Mouse (Mus musculus) urinary bladder, adult 2 months (tissue): ENCODE measurements around the gene Cttn. TPM values are rescaled to one million over a fixed set of nuclear protein-coding genes. Genes with fewer than 3 reads are reported as not detected.

Source experiments
- DNase-seq: peaks from one replicate; pipeline ENCODE4 v3.0.0; 2022; ENCODE audit warnings: low spot score
- polyA plus RNA-seq: library from polyadenylated mRNA; depleted of rRNA; stranded (reverse); fragments of >200 nt; gene quantifications from 2 replicates; pipeline ENCODE4 v1.2.3, GENCODE M21; 2012

Cttn gene
- polyA plus RNA-seq, 1 experiment, result 245 TPM

DNA sequence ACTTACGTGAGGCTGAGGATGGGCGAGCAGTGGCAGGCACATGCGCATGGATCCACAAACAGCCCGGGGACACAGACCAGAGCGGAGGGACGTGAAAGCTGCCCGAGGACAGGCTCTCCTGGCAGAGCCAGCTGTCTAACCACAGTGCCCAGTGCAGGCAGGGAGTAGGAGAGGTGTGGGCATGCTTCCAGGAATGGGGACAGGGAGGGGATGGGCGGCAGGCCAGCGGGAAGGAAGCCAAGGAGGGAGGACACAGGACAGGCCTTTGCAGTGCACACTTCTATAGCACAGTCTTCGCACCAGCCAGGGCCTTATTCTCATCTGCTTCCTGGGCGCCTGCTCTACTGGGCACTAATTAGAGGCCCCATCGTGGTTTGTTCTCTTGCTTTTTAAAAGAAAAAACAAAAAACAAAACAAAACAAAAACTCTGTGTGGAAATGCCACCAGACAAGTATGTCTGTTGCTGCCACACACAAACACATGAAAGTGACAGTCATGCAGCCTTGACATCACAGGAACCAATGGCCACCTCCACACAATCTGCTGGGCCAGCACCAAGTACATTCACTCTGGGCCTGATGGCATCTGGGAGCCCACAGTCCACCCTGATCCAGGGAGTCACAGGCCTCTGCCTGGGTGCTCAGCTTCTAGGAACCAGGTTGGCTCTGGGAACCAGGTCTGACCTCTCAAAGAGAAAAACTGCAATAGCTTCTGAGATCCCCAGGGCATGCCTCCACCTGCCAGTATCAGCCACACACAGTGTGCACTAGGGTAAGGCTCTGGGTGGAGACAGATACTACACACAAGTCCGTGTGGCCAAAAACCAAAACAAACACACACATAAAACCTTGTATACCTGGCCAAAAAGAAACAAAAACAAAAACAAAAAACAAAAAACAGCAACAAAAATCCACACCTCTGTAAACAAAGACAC lies 20.9 kb downstream of the Cttn start:
- peak; percentile 64 for DNase-seq

DNA sequence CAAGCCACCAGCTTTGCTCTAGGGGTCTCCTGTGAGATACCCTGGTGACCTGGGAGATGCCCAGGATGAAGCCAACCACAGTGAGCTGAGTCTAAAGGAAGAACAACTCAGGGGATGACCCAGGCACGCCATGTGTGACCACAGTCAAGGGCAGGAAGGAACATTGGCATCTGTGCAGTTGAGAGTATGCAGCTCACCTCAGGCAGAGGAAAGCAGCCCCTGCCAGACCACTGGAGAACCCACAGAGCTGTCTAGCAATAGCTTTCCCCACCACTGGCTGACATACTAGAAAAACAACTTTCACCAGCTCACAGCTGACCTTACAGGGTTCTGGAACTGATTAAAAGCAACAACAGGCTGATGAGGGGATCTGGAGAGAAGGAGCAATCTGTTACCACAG lies 22.6 kb downstream of the Cttn start:
- no peak for DNase-seq

DNA sequence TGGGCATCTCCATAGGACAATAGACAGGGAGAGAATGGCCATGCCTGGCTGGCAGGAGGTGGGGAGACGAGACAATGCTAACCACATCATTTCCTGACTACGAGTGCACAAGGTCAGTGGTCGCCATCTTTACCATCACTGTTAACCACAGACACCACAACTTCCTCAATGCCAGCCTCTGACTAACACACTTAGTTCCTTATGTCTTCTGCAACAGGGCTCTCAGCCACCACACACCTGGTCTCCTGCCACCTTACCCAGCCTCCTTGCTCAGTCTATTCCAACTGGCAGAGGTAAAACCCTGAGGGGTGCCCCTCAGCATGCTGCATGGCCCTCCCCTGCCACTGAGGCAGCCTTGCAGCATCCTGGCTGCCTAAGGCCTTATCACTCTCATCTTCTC lies 23.7 kb downstream of the Cttn start:
- no peak for DNase-seq

DNA sequence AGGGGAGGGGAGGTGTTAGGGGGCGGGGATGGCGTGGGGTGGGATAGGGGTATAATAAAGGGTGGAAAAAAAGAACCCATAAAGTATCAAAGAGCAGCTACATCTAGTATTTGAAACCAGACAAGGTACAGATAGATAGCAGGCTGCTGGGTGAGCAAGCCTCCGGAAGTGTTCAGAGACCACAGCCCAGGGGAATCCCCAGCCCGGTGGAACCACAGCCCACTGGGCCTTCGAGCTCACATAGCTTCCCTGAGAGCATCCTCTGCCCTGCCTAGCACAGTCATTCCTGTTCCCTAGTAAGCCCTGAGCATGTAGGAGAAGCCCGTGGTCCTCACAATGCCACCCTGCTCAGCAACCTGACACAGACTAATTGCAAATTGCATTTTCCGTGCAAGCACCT lies 26.0 kb downstream of the Cttn start:
- DNase-seq, result no peak

DNA sequence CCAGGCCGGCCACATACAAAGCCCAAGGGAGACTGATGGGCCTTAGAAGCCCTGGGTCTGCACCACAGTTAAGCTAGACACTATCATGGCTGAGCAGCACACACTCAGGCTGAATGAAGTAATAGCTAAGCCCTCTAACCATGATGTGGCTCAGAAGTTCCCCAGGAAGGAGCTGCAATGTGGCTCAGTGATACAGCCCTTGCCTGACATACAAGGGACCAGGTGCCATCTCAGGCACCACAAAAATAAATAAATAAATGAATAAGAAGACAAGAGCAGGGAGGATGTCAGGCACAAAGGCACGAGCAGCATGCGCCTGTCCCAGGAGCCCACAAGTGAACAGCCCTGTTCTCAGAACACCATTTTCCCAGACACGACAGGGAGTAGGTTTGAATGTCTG lies 28.8 kb downstream of the Cttn start:
- DNase-seq, result no peak

DNA sequence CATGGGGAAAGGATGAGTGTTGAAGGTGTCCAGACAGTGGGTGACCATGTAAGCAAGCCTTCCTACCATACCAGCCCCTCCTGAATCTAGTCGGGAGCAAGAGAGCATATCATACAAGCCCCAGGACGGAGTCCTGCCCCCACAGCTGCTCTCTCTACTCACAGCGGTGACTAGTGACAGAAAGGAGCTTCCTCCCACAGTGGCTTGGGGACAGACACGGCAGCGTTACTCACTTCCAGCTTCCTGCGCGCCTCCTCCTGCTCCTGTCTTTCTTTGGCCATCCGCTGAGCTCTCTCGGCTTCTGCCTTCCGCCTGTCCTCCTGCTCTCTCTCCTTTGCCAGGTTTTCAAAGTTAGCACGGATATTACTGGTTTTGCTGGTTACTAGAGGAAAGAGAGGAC lies 29.3 kb downstream of the Cttn start:
- DNase-seq, result no peak

DNA sequence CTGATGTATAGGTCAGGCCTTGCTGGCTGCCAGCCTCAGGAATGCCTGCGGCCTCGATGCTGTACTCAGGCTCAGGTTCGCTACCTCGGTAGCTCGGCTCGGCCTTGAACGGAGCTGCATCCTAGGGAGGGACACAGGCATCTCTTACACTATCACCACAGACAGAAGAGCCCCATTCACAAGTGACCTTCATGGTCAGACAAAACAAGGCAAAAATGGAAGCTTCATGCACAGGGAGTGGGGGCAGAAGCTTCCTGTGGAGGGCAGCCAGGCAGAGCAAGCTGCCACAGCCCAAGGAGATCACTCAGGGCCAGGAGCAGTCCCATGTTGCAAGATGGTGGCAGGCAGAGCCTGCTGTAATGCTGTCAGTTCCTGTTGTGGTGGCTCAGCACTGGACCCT lies 32.0 kb downstream of the Cttn start:
- no peak for DNase-seq

DNA sequence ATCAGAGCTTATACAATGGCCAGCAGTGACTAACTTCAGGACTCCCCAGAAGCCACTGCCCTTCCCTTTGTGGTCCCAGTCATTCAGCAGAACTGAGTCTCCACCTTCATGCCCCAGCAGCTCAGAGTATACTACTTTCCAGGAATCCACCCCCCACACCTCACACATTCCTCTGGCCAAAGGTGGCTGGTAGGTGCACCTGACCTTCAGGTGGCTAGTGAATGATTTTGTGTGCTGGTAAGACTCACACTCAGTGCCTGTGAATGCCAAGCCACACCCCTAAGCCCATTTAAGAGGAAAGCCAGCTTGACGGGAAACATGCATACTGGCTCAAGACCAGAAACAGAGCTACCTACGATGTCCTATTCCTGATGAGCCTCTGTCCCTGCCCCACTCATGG lies 37.9 kb downstream of the Cttn start:
- DNase-seq, result no peak

DNA sequence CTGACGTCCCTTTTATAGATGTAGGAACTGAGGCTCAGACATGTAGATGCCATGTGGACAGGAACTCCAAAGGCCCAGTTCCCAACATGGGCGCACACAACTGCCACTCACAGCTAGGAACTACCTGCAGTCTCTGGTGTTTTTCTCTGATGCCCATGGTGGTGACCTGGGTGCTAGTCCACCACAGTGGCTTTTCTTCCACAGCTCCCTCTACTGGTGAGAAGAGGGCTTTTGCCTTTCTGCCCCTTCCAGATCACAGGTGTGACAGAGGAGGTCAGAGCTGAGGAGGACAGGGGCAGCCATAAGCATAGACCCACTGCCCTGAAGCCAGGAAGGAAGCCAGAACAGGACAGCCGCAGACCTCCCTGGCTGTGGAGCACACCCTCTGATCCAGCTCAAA lies 43.3 kb downstream of the Cttn start:
- DNase-seq, result no peak

DNA sequence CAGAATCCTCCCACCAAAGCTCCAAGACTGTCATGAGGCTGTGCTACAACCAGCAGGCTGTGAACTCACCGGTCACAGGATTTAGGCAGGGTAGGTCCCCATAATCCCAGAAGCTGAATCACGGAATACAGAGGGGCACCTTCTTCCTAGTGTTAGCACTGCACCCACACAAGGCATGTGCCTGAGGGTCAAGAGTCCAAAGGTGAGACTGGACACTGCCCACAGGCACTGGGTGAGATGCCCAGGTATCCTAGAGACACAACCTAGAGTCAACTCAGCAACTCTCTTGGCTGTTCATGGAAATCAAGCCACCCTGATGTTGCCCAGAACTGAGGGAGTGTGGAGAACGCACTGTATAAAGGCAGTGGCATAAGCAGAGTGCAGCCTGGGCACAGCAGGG lies 44.2 kb downstream of the Cttn start:
- no peak for DNase-seq

DNA sequence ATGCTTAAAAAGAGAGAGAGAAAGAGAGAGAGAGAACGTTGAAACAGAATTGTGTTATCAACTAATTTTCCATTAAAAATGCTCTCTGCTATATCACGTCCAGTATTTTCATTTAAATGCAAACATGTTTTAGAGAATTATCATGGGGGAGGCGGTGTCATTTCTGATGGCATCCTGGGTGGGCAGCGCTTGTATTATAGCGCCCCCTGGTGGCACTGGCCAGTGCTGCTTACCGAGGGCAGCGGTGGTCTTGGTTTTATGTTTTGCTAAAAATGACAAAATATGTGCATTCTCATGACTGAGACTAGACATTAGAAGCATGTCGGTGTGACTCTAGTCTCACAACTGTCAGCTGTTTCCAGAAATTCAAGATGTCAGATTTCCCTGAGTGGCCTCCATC lies 44.9 kb downstream of the Cttn start:
- DNase-seq, result no peak

DNA sequence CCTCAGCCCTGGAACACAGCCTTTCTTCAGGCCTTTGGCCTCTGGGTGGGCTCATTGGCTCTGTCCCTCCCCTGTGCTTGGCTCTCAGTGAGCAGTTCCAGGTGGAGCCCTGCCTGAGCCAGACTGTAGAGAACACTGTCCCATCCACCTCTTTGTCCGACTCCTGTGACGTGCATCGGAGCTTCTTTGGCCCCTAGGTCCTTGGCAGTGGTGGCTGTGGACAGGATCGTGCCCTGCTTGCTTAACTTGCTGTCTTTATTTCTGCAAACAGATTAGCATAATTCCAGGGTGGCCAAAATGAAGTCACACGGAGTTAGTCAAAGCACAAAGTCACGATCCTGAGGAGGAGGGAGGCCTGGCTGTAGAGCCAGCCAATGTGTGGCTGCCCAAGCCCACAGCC lies 49.3 kb downstream of the Cttn start:
- no peak for DNase-seq

DNA sequence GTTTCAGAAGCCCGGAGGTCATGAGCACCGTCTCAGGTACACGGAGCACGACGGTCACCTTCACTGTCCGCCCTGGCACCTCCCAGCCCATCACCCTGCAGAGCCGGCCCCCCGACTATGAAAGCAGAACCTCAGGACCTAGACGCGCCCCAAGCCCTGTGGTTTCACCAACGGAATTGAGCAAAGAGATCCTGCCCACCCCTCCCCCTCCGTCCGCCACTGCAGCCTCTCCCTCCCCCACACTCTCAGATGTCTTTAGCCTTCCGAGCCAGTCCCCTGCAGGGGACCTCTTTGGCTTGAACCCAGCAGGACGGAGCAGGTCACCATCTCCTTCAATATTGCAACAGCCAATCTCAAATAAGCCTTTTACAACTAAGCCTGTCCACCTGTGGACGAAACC lies 50.3 kb downstream of the Cttn start:
- no peak for DNase-seq

DNA sequence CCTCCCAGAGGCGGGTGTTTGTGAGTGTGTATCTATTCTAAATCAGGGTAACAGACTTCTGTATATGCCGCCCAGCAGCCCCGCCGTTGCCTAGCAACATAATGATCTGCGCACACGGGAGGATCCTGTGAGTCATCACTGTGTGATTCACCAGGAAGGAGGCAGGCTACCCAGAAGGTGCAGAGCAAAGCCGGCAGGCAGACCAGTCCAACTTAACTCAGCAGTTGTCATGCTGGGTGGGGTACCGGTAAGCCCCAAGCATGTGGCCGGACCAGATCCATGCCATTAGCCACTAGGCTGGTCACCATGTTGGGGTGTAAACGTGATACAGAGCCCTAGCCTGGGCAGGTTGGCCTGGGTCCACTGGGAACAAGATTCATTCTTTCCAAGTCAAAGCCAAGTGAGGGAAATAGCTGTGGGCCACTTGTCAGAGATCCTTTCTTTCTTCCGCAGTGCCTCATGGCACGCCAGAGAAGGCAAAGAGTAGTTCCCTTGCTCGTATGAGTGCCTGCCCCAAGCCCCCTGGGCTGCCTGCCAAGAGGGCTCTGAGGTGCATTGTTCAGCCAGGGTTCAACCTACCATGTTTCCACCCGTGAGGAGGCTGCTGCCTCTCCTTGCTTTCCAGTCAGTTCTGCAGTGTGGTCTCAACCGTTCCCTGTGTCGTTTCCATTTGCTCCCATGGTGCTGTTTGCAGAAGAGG lies 53.0 kb downstream of the Cttn start:
- peak; percentile 44 for DNase-seq

DNA sequence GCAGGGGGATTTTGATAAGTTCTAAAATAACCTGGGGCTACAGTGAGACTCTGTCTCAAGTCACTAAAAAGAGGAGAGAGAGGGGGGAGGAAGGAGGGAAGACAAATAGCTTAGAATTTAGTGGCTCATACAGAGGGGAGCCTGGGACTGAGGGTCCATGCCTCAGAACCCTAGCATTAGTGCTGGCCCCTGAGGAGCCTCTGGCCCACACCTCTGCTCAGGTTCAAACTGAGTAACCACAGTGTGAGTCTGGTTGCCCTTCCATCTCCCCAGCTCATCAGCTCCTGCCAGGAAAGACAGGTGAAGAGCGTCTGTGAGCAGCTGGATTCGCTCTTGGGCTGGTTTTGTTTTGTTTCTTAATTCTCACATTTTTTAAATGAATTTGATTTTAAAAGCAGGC lies 53.6 kb downstream of the Cttn start:
- no peak for DNase-seq

DNA sequence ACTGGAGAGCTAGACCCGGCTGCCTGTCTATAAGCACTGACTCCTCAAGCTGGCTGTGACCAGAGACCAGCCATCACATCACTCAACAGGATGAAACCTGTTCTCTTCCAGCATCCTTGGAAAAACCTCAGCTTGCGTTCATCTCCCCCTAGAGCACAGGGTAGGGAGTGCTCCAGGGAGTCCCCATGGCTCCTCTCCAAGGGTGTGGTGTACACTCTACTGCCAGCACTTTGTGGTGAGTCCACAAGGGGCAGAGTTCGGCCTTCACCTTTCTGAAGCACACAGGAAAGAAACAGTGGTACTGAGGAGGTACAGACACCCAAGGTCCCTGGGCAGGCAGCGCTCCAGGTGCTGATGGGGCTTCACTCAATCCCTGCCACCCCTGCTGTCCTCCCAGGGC lies 55.0 kb downstream of the Cttn start:
- DNase-seq, result no peak

DNA sequence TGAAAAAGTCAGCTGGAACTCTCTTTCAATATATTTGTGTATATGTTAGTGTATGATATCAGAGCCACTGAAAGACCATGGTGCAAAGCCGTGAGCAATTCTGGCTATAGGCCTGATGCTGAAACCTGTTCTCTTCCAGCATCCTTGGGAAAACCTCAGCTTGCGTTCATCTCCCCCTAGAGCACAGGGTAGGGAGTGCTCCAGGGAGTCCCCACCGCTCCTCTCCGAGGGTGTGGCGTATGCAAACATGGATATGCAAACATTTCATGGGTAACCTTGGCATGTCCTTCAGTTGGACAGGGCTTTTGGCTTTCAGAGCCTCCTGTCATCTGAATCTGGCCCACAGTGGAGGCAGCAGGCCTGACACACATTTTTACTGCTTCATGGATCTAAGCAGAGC lies 56.2 kb downstream of the Cttn start:
- DNase-seq, result no peak

DNA sequence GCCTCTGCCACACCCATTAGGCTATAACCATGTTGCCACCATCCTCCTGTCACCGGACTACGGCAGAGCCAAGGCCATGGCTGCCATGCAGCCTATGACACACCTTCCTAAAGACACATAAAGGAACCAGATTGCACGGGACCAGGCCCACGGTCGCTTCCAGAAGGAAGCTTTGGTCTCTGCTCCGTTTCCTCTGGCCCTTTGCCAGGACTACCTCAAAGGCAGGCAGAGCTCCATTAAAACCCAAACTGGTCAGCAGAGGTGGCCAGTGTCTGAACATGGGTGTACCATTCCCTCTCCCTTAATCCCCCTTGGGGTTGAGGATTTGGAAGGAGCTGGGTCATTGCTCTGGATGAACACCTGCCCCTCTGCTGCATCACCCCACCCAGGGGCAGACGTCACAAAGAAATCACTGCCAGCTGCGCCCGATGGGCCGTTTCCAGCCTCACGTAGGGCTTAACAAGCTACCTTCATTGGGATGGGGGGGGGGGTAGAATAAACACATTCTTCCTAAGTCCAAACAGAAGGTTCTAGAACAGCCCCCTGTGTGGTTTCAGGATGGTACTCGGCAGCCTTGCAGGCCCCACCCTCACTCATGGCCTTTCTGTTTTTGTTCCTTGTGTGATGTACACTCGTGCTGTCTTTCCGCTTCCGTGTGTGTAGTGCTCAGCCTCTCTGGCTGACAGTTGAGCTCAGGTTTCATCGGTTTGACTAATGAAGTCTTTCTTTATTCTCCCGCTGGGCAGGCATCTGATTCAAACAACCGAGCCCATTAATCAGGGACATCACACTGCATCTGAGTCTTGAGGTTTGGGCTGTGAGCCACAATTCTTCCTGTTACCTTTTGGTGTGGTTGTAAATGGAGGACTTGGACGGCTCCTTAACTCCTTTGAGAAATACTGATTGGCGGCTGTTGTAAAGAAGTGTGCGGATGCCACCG lies 58.6 kb downstream of the Cttn start:
- no peak for DNase-seq

DNA sequence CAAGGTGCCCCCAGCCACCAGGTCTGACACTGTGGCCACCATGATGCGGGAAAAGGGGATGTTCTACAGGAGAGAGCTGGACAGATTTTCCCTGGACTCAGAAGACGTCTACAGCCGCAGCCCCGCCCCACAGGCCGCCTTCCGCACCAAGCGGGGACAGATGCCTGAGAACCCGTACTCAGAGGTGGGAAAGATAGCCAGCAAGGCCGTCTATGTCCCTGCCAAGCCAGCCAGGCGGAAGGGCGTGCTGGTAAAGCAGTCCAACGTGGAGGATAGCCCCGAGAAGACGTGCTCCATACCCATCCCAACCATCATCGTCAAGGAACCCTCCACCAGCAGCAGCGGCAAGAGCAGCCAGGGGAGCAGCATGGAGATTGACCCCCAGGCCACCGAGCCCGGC lies 61.1 kb downstream of the Cttn start:
- DNase-seq, result no peak

DNA sequence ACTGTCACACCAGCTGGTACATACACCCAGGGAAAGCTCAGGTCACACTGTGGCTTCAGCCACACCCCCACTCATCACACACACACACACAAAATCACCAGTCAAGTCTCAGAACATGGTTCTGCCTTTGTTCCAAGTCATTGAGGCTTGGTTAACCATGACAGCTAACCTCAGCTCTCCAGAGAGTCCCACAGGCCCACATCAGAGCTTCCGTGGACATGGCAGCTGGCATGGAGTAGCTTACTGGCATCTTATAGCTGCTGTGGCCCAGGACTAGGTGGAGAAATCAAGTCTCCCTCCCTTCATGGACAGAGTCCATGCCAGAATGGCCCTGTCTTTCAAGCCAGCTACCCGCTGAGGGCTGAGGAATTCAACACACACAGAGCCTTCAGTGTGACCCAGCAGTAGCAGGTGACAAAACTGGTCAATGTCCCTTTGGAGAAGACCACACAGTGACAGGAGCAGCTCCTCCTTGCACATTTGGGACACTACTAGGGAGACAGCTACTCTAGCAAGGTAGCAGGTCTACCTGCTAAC lies 62.3 kb downstream of the Cttn start:
- no peak for DNase-seq

DNA sequence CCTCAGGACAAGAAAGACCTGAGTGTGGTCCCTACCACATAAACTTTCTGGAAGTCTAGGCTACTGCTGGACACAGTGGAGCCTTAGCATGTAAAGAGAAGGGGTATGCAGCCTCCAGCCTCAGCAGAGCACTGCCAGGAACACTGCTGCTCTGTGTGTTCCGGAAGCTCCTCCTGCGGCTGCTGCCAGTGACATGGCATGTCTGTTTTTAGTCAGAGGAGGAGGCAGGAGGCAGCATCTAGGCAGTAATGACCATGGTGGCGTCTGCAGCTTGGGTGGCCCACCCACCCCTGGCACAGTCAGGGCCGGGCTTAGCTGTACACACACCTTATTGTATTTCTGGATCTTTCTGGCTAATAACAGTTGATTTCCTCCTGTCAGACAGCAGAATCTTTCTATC lies 63.1 kb downstream of the Cttn start:
- DNase-seq, result no peak

DNA sequence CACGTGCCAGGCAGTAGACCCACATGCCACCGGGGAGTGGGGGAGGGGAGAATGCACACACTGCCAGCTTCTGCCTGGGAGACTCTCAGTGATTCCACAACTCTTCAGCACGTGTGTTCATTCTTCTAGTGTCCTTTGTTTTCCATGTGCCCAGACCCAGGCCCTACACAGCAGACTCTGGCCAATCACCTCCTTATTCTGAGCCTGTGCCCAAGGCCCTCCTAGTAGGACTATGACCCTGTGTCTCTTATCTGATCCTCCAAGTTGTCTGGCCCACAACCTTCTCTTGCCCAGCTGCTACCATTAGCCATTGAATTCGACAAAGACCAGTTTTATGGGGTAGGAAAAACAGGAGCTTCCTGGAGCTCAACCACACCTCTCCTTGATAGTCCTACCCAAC lies 68.3 kb downstream of the Cttn start:
- no peak for DNase-seq
